Mouse (Mus musculus) heart, embryonic 16.5 days (tissue): ENCODE results near the gene Aox4. TPM values are rescaled to one million over a fixed set of nuclear protein-coding genes. Genes with fewer than 3 reads are reported as not detected.

Experiments used
- ATAC-seq: fragments of 200-750 bp; cut with Nextera tagmentation; replicated peaks from 2 replicates; pipeline ENCODE4 v1.8.0; 2017; ENCODE audit warnings: moderate number of reproducible peaks; ENCODE audit not compliant: insufficient read depth, low FRiP score; ENCODE audit errors: extremely low read depth
- H3K27ac ChIP-seq: fragments of 300-500 bp; sonication (generic); 2 replicates; pipeline ENCODE4 v1.5.1; 2014; ENCODE audit warnings: mild to moderate bottlenecking, low read length, control low read depth, moderate library complexity
- H3K27me3 ChIP-seq: fragments of 300-500 bp; sonication (generic); 2 replicates; pipeline ENCODE4 v1.6.1; 2014; ENCODE audit warnings: low read length, mixed read lengths; ENCODE audit not compliant: control insufficient read depth, insufficient read depth
- H3K36me3 ChIP-seq: fragments of 300-500 bp; sonication (generic); 2 replicates; pipeline ENCODE4 v1.6.1; 2014; ENCODE audit not compliant: control insufficient read depth, insufficient read depth
- H3K4me1 ChIP-seq: fragments of 300-500 bp; sonication (generic); 2 replicates; pipeline ENCODE4 v1.6.1; 2014; ENCODE audit warnings: low read length, mixed read lengths; ENCODE audit not compliant: control insufficient read depth, insufficient read depth
- H3K4me2 ChIP-seq: fragments of 300-500 bp; sonication (generic); 2 replicates; pipeline ENCODE4 v1.6.1; 2014; ENCODE audit warnings: low read depth, mild to moderate bottlenecking, control low read depth, low read length
- H3K4me3 ChIP-seq: fragments of 300-500 bp; sonication (generic); 2 replicates; pipeline ENCODE4 v1.5.1; 2014; ENCODE audit warnings: mild to moderate bottlenecking, control low read depth, low read length
- H3K9ac ChIP-seq: fragments of 300-500 bp; sonication (generic); 2 replicates; pipeline ENCODE4 v1.6.1; 2014; ENCODE audit warnings: low read length, control low read depth
- H3K9me3 ChIP-seq: fragments of 300-500 bp; sonication (generic); replicated peaks from 2 replicates; pipeline ENCODE4 v1.6.1; 2016; ENCODE audit warnings: low read length; ENCODE audit not compliant: control insufficient read depth
- WGBS: fragments of 180-500 bp; shearing (Covaris S2); extraction: QIAGEN DNeasy Blood & Tissue Kit; methylation state at CpG from one replicate; pipeline ENCODE4 v1.1.7; 2014; 5-methylcytosine and 5-hydroxymethylcytosine counted together
- polyA plus RNA-seq: library from polyadenylated mRNA; unstranded; fragments of >200 nt; fragmentation: Nextera tagmentation; extraction: Ambion mirVana; gene quantifications from 2 replicates; pipeline ENCODE4 v1.2.1, GENCODE M21; 2015

Gene Aox4
- polyA plus RNA-seq, 1 experiment from 2014 or later, result 0.30 TPM

GRCm38 (mm10) chr1:58235405-58235804 is 25.2 kb downstream of the Aox4 start:
- WGBS, result 39% methylated on average over 5 of the region's 5 CpGs
- H3K36me3 ChIP-seq, result no peaks in the 10 kb centered on the region
- H3K4me2 ChIP-seq, result no peak overlapping the region
- no peak overlapping the region for H3K4me3 ChIP-seq
- no peak overlapping the region for H3K27ac ChIP-seq
- H3K9me3 ChIP-seq, result no peaks in the 10 kb centered on the region
- H3K4me1 ChIP-seq, result peaks cover 2% of the 10 kb centered on the region; the same call in 1 of the 2 replicates
- no peak for ATAC-seq
- no peaks in the 10 kb centered on the region for H3K27me3 ChIP-seq
- H3K9ac ChIP-seq, result no peak overlapping the region

GRCm38 (mm10) chr1:58237527-58238299 is 27.5 kb downstream of the Aox4 start:
- no peak overlapping the region for H3K4me3 ChIP-seq
- no peaks in the 10 kb centered on the region for H3K27me3 ChIP-seq
- no peak overlapping the region for H3K9ac ChIP-seq
- 69% methylated on average over 4 of the region's 4 CpGs for WGBS
- H3K4me1 ChIP-seq, result no peaks in the 10 kb centered on the region; the same call in 1 of the 2 replicates
- H3K9me3 ChIP-seq, result no peaks in the 10 kb centered on the region
- no peaks in the 10 kb centered on the region for H3K36me3 ChIP-seq
- no peak overlapping the region for H3K27ac ChIP-seq
- ATAC-seq, result peak; percentile 28
- H3K4me2 ChIP-seq, result no peak overlapping the region

GRCm38 (mm10) chr1:58238440-58238839 is 28.2 kb downstream of the Aox4 start:
- Histone ChIP-seq H3K9me3 (no peaks in the 10 kb centered on the region), H3K4me3 (no peak overlapping the region), H3K27ac (no peak overlapping the region), H3K4me2 (no peak overlapping the region), H3K36me3 (no peaks in the 10 kb centered on the region), H3K9ac (no peak overlapping the region), H3K4me1 (no peaks in the 10 kb centered on the region; the same call in 1 of the 2 replicates), H3K27me3 (no peaks in the 10 kb centered on the region)
- WGBS, result 54% methylated on average over 5 of the region's 5 CpGs
- ATAC-seq, result no peak

GRCm38 (mm10) chr1:58238961-58239360 is 28.8 kb downstream of the Aox4 start:
- H3K27me3 ChIP-seq, result no peaks in the 10 kb centered on the region
- no peaks in the 10 kb centered on the region for H3K9me3 ChIP-seq
- H3K27ac ChIP-seq, result no peak overlapping the region
- no peak for ATAC-seq
- H3K4me3 ChIP-seq, result no peak overlapping the region
- no peaks in the 10 kb centered on the region; the same call in 1 of the 2 replicates for H3K4me1 ChIP-seq
- H3K9ac ChIP-seq, result no peak overlapping the region
- WGBS, result 88% methylated on average over 9 of the region's 9 CpGs
- H3K4me2 ChIP-seq, result no peak overlapping the region
- H3K36me3 ChIP-seq, result no peaks in the 10 kb centered on the region

- no peak overlapping the region for H3K4me3 ChIP-seq
- H3K9ac ChIP-seq, result no peak overlapping the region
- H3K9me3 ChIP-seq, result no peaks in the 10 kb centered on the region
- no peak overlapping the region for H3K4me2 ChIP-seq
- no peak for ATAC-seq
- no peak overlapping the region for H3K27ac ChIP-seq
- WGBS, result 57% methylated on average over 6 of the region's 6 CpGs
- H3K4me1 ChIP-seq, result no peaks in the 10 kb centered on the region; the same call in 1 of the 2 replicates
- no peaks in the 10 kb centered on the region for H3K27me3 ChIP-seq
- no peaks in the 10 kb centered on the region for H3K36me3 ChIP-seq
These were observed 30.1 kb downstream of the Aox4 start for GRCm38 (mm10) chr1:58240347-58240746.

- no peaks in the 10 kb centered on the region for H3K4me1 ChIP-seq
- no peaks in the 10 kb centered on the region for H3K27me3 ChIP-seq
- H3K4me3 ChIP-seq, result no peak overlapping the region
- H3K36me3 ChIP-seq, result no peaks in the 10 kb centered on the region
- WGBS, result 75% methylated on average over 3 of the region's 3 CpGs
- H3K4me2 ChIP-seq, result no peak overlapping the region
- ATAC-seq, result no peak
- no peak overlapping the region for H3K27ac ChIP-seq
- no peak overlapping the region for H3K9ac ChIP-seq
- no peaks in the 10 kb centered on the region for H3K9me3 ChIP-seq
These were observed 34.3 kb downstream of the Aox4 start for GRCm38 (mm10) chr1:58244487-58244886.

GRCm38 (mm10) chr1:58248518-58248917 is 38.3 kb downstream of the Aox4 start:
- H3K4me1 ChIP-seq, result no peaks in the 10 kb centered on the region

GRCm38 (mm10) chr1:58253466-58253865 is 43.3 kb downstream of the Aox4 start:
- Histone ChIP-seq H3K27ac (no peak overlapping the region), H3K9ac (no peak overlapping the region), H3K4me1 (no peaks in the 10 kb centered on the region), H3K4me3 (no peak overlapping the region), H3K4me2 (no peak overlapping the region), H3K27me3 (no peaks in the 10 kb centered on the region), H3K9me3 (no peaks in the 10 kb centered on the region), H3K36me3 (no peaks in the 10 kb centered on the region)
- ATAC-seq, result no peak
- 44% methylated on average over 11 of the region's 11 CpGs for WGBS

More at GRCm38 (mm10) chr1:58248518-58248917, 38.3 kb downstream of the Aox4 start:
- WGBS, result 53% methylated on average over 1 of the region's 1 CpGs
- no peaks in the 10 kb centered on the region for H3K36me3 ChIP-seq
- H3K27me3 ChIP-seq, result no peaks in the 10 kb centered on the region
- no peak for ATAC-seq
- H3K9me3 ChIP-seq, result no peaks in the 10 kb centered on the region
- no peak overlapping the region for H3K27ac ChIP-seq
- no peak overlapping the region for H3K9ac ChIP-seq
- H3K4me2 ChIP-seq, result no peak overlapping the region
- no peak overlapping the region for H3K4me3 ChIP-seq

- no peaks in the 10 kb centered on the region for H3K4me1 ChIP-seq
These were observed 47.2 kb downstream of the Aox4 start for GRCm38 (mm10) chr1:58257195-58257991.

More at GRCm38 (mm10) chr1:58257195-58257991, 47.2 kb downstream of the Aox4 start:
- no peaks in the 10 kb centered on the region for H3K36me3 ChIP-seq
- H3K9me3 ChIP-seq, result no peaks in the 10 kb centered on the region
- no peaks in the 10 kb centered on the region for H3K27me3 ChIP-seq
- H3K4me3 ChIP-seq, result no peak overlapping the region
- no peak overlapping the region for H3K4me2 ChIP-seq
- no peak overlapping the region for H3K9ac ChIP-seq
- H3K27ac ChIP-seq, result no peak overlapping the region
- no peak for ATAC-seq
- WGBS, result 74% methylated on average over 10 of the region's 10 CpGs
